Mouse (Mus musculus): Measurements from ENCODE around the gene Ptges3l.

- TF ChIP-seq CTCF (conservative IDR thresholded peaks at IDR 0.05; ENCODE audit: insufficient read depth, insufficient read length, low read depth, low read length) (no peak), POLR2A (IDR thresholded peaks at IDR 0.05; ENCODE audit: low read depth, low read length) (no peak)
Measured at GRCm38 (mm10) chr11:101471926-101472325, 46.8 kb upstream of the Ptges3l start.
